Mouse (Mus musculus): ENCODE results near the gene Maml3. TPM values are rescaled to one million over a fixed set of nuclear protein-coding genes. Genes with fewer than 3 reads are reported as not detected.

The Maml3 gene
- total and polyA plus RNA-seq, 3 experiments, result 0.81 to 1.8 (median 0.98) TPM

- H3K4me1 ChIP-seq (ENCODE audit: control insufficient read depth in 1 of 2, insufficient read depth in 2 of 2), result peaks cover 7 to 36% of the 10 kb centered on the region in 2 experiments; a peak in 3 of 4 replicates
- peaks cover 2% of the 10 kb centered on the region for H3K9me3 ChIP-seq (replicated peaks; ENCODE audit: low read length)
- in situ Hi-C loops (cut with MboI; ENCODE audit: low pct_ligation_motif_present, low pct_unique_long_range_greater_than_20kb, low sequenced_read_pairs) (no loop called here), dilution Hi-C loops (cut with MboI; ENCODE audit: extremely low pct_ligation_motif_present, extremely low pct_unique_long_range_greater_than_20kb, low sequenced_read_pairs) (no loop called here)
- no peak overlapping the region for H3K27ac ChIP-seq (ENCODE audit: insufficient read depth, low read depth)
- H3K4me2 ChIP-seq (ENCODE audit: insufficient read depth, low read depth, poor library complexity, severe bottlenecking), result no peak overlapping the region
- H3K79me2 ChIP-seq (replicated peaks; ENCODE audit: control insufficient read depth, extremely low read depth, insufficient read depth, poor library complexity, severe bottlenecking), result no peaks in the 10 kb centered on the region
- no peak for DNase-seq (ENCODE audit: extremely low read depth)
- no peak overlapping the region for H3K4me3 ChIP-seq (replicated peaks in 1 of 3; ENCODE audit: low read depth in 2 of 3, low read length in 2 of 3, poor library complexity in 1 of 3)
- TF ChIP-seq PAX5 (IDR thresholded peaks at IDR 0.05; ENCODE audit: low read length) (no peak), MXI1 (IDR thresholded peaks at IDR 0.05; ENCODE audit: low read depth, low read length) (no peak), ZC3H11A (IDR thresholded peaks at IDR 0.05; ENCODE audit: low read depth, low read length) (no peak), NELFE (IDR thresholded peaks at IDR 0.05; ENCODE audit: low read depth, low read length) (no peak), BHLHE40 (IDR thresholded peaks at IDR 0.05; ENCODE audit: low read depth, low read length) (no peak)
- no peaks in the 10 kb centered on the region for H3K36me3 ChIP-seq (replicated peaks in 1 of 2; ENCODE audit: control insufficient read depth in 1 of 2, insufficient read depth in 1 of 2, low read length in 1 of 2)
- no peaks in the 10 kb centered on the region for H3K27me3 ChIP-seq (replicated peaks)
- H3K9ac ChIP-seq (ENCODE audit: insufficient read depth, low read depth), result no peak overlapping the region
Observed at GRCm38 (mm10) chr3:51759534-51759933, 345.3 kb downstream of the Maml3 start.

DNA sequence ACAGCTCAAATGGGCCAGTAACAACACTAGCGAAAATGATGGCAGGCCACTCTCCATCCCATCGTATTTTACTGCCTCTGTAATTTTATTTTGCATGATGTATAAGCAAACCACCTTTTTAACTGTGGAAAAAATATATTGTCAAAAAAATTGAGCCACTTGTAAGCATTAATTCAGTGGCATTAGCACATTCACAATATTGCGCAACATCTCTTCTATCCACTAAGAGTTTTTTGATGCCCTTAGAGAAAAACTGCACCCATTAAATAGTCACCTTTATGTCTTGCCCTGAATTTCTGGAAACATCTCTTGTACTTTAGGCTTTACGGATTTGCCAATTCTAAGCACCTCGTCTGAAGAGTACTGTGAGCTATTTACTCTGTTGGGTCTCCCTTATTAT, 347.8 kb downstream of the Maml3 start:
- dilution Hi-C loops (cut with MboI; ENCODE audit: extremely low pct_ligation_motif_present, extremely low pct_unique_long_range_greater_than_20kb, low sequenced_read_pairs), result no loop called here
- peaks cover 4 to 17% of the 10 kb centered on the region in 2 experiments; a peak in 3 of 4 replicates for H3K4me1 ChIP-seq (ENCODE audit: control insufficient read depth in 1 of 2, insufficient read depth in 2 of 2)
- no peaks in the 10 kb centered on the region for H3K79me2 ChIP-seq (replicated peaks; ENCODE audit: control insufficient read depth, extremely low read depth, insufficient read depth, poor library complexity, severe bottlenecking)
- H3K9me3 ChIP-seq (replicated peaks; ENCODE audit: low read length), result peaks cover 2% of the 10 kb centered on the region
- no peak overlapping the region for H3K27ac ChIP-seq (ENCODE audit: insufficient read depth, low read depth)
- no peak overlapping the region for H3K4me2 ChIP-seq (ENCODE audit: insufficient read depth, low read depth, poor library complexity, severe bottlenecking)
- in situ Hi-C loops (cut with MboI; ENCODE audit: low pct_ligation_motif_present, low pct_unique_long_range_greater_than_20kb, low sequenced_read_pairs), result no loop called here
- no peak overlapping the region for H3K9ac ChIP-seq (ENCODE audit: insufficient read depth, low read depth)
- TF ChIP-seq NELFE (IDR thresholded peaks at IDR 0.05; ENCODE audit: low read depth, low read length) (no peak), MEF2A (IDR thresholded peaks at IDR 0.05; ENCODE audit: borderline replicate concordance, low read depth, low read length) (no peak), SIN3A (IDR thresholded peaks at IDR 0.05; ENCODE audit: low read length) (no peak), TCF12 (IDR thresholded peaks at IDR 0.05; ENCODE audit: low read depth, low read length) (no peak), UBTF (IDR thresholded peaks at IDR 0.05; ENCODE audit: low read depth, low read length) (no peak), KAT2A (IDR thresholded peaks at IDR 0.05; ENCODE audit: insufficient replicate concordance, low read length) (no peak), USF1 (IDR thresholded peaks at IDR 0.05; ENCODE audit: low read depth, low read length) (no peak), MXI1 (IDR thresholded peaks at IDR 0.05; ENCODE audit: low read depth, low read length) (no peak), IRF4 (IDR thresholded peaks at IDR 0.05; ENCODE audit: low read depth, low read length) (no peak), RCOR1 (conservative IDR thresholded peaks at IDR 0.05; ENCODE audit: low read depth, low read length) (no peak), BHLHE40 (IDR thresholded peaks at IDR 0.05; ENCODE audit: low read depth, low read length) (no peak), JUN (IDR thresholded peaks at IDR 0.05; ENCODE audit: insufficient read depth, low read depth, low read length) (no peak), ZKSCAN1 (IDR thresholded peaks at IDR 0.05; ENCODE audit: borderline replicate concordance, low read depth, low read length) (no peak), ZNF384 (IDR thresholded peaks at IDR 0.05; ENCODE audit: low read depth, low read length) (no peak), ETS1 (conservative IDR thresholded peaks at IDR 0.05; ENCODE audit: low read depth, low read length) (no peak), JUND (conservative IDR thresholded peaks at IDR 0.05; ENCODE audit: low read depth, low read length) (no peak), CTCF (conservative IDR thresholded peaks at IDR 0.05 in 1 of 2, IDR thresholded peaks at IDR 0.05 in 1 of 2; ENCODE audit: low read depth in 2 of 2, low read length in 2 of 2) (no peak), CHD1 (IDR thresholded peaks at IDR 0.05; ENCODE audit: low read depth, low read length) (no peak), ZMIZ1 (IDR thresholded peaks at IDR 0.05; ENCODE audit: low read depth, low read length) (no peak)
- H3K4me3 ChIP-seq (replicated peaks in 1 of 3; ENCODE audit: low read depth in 2 of 3, low read length in 2 of 3, poor library complexity in 1 of 3), result no peak overlapping the region
- H3K27me3 ChIP-seq (replicated peaks), result no peaks in the 10 kb centered on the region
- DNase-seq (ENCODE audit: extremely low read depth), result no peak
- H3K36me3 ChIP-seq (replicated peaks in 1 of 2; ENCODE audit: control insufficient read depth in 1 of 2, insufficient read depth in 1 of 2, low read length in 1 of 2), result no peaks in the 10 kb centered on the region

Measured in CH12.LX (cell line).